Mouse (Mus musculus): ENCODE measurements around the gene Ctsj. TPM values are rescaled to one million over a fixed set of nuclear protein-coding genes. Genes with fewer than 3 reads are reported as not detected.

Ctsj gene
- polyA plus RNA-seq (2021; fragmentation: Nextera tagmentation), result not detected in 2 replicates
- long read RNA-seq, experiment 1, result 0 reads
- long read RNA-seq, experiment 2, result 0 reads

GRCm38 (mm10) chr13:61005859-61006258, at the start of gene Ctsj:
TSS of gene Ctsj (minus strand) at chr13:61005959.

GRCm38 (mm10) chr13:61040531-61040930, 34.8 kb upstream of the Ctsj start, which contains the start of gene Ctsq:
TSS of gene Ctsq (minus strand) at chr13:61040631.

Other genes starting within 250 kb of the Ctsj start
- not detected in 2 replicates for gene BC051665, start 219.6 kb downstream of the Ctsj start, polyA plus RNA-seq (2021; fragmentation: Nextera tagmentation)
- not detected in 2 replicates for gene Ctsll3, start 203.1 kb downstream of the Ctsj start, polyA plus RNA-seq (2021; fragmentation: Nextera tagmentation)
- gene 4930486L24Rik, start 141.5 kb downstream of the Ctsj start, polyA plus RNA-seq (2021; fragmentation: Nextera tagmentation), result 0.10 and 0.21 TPM in 2 replicates
- gene Gm49392, start 109.1 kb downstream of the Ctsj start, polyA plus RNA-seq (2021; fragmentation: Nextera tagmentation), result not detected in 2 replicates
- gene Ctla2b, start 108.5 kb downstream of the Ctsj start, polyA plus RNA-seq (2021; fragmentation: Nextera tagmentation), result 0.67 and 0.69 TPM in 2 replicates
- gene Tpbpb, start 101.1 kb downstream of the Ctsj start, polyA plus RNA-seq (2021; fragmentation: Nextera tagmentation), result not detected in 2 replicates
- gene Gm49393, start 70.4 kb downstream of the Ctsj start, polyA plus RNA-seq (2021; fragmentation: Nextera tagmentation), result not detected in 2 replicates
- gene Gm49391, start 69.4 kb downstream of the Ctsj start, polyA plus RNA-seq (2021; fragmentation: Nextera tagmentation), result 0.69 and 1.3 TPM in 2 replicates
- gene Ctla2a, start 69.3 kb downstream of the Ctsj start, polyA plus RNA-seq (2021; fragmentation: Nextera tagmentation), result 10.7 and 14.2 TPM in 2 replicates
- gene Tpbpa, start 64.0 kb downstream of the Ctsj start, polyA plus RNA-seq (2021; fragmentation: Nextera tagmentation), result not detected in 2 replicates
- not detected in 2 replicates for gene Ctsq, start 34.7 kb upstream of the Ctsj start, polyA plus RNA-seq (2021; fragmentation: Nextera tagmentation)
- not detected in 2 replicates for gene Ctsr, start 158.3 kb upstream of the Ctsj start, polyA plus RNA-seq (2021; fragmentation: Nextera tagmentation)
- not detected in 2 replicates for gene Cts6, start 197.5 kb upstream of the Ctsj start, polyA plus RNA-seq (2021; fragmentation: Nextera tagmentation)
- not detected in 2 replicates for gene Cts8, start 249.4 kb upstream of the Ctsj start, polyA plus RNA-seq (2021; fragmentation: Nextera tagmentation)

Data from layer of hippocampus, adult 6 months (tissue).